Mouse (Mus musculus) layer of hippocampus, postnatal 14 days (tissue): ENCODE measurements around the gene Hdgf. TPM values are rescaled to one million over a fixed set of nuclear protein-coding genes. Genes with fewer than 3 reads are reported as not detected.

Experiments
- DNase-seq, 2 experiments: peaks; one replicate each; pipeline ENCODE4 v3.0.0; 2021 to 2022; ENCODE audit warnings: low spot score in 2 of 2, mixed read lengths in 1 of 2
- total RNA-seq, 2 experiments: library from RNA; stranded (reverse); gene quantifications; 2 replicates each; pipeline ENCODE4 v1.2.3; 2021

The Hdgf gene
- total RNA-seq, 2 experiments from 2014 or later = 119 to 122 TPM

DNA sequence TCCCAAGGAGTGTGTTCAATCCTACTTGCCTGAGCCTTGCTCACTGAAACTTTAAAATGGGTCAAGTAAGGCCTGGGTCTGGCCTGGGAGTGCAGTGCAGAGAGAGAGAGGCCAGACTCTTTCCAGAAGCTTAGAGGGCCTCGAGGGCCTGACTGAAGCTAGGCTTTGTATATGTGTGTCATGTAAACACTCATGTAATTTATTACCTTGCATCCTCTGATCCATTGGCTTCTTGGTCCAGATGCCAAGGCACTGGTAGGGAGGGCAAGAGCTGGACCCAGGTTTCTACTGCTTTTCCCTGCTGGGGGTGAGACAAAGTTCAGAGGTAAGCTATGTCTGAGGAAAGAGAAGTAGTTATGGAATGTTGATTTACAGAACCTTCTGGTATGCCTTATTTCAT is 1.8 kb downstream of the Hdgf start:
- no peak for DNase-seq

DNA sequence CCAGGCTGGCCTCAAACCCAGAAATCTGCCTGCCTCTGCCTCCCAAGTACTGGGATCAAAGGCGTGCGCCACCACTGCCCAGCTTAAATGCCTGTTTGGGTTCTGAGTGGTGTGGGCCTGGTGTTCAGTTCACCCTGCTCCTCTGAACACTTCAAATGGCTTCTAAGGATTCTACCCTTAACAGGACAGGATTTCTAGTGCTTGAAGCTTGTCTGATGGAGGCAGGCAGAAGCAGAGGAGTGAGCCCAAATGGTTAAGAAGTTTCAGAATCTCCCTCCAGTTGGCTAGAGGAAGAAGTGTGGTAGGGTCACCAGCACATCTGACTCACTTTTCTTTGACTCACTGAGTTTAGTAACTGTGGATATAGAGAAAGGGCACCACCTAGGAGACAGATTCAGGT is 3.3 kb downstream of the Hdgf start:
- no peak for DNase-seq

DNA sequence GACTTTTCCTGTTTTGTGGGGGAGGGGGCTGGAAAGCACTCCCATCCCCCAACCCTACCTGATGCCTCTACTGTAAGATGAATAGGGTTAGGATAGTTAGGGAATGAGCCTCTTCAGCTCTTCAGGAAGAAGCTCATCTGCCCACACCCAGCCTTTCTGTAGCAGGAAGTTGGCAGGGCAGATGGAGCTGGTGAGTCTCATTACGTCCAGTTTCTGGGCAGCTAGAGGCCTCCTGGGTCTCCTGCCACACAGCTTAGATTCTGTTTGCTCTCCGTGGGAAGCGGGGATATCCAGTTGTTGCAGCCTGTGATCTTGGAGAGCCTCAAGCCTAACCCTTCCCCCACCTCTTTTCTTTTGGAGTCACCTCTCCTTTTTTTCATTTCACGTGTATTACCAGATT is 3.8 kb downstream of the Hdgf start:
- DNase-seq = no peak

DNA sequence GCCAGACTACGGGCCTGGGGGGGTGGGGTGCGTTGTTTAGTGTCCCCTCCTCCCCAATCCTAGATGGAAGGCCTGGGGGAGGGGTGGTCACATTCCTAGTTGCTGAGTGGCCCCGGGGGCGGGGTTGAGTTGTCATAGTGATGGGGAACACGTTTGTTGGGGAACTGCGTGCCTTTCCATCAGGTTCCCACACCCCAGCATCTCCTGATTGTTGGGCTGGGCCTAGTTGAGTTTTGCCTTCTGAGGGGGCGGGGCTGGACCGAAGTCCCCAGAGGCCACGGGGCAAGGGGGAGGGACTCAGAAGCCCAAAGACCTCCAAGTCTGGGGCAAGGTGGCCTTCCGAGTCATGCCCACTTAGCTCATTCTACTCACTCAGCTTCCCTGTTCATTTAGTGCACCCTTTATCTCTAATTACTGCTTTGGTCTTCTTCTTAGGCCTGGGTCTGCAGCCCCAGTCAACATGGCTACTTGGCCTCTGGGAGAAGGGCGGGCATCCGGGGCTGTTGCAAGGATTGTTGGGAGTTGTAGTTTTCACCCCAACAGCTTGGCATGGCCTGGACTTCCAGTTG is 4.5 kb downstream of the Hdgf start:
- DNase-seq = peak; percentile 47 to 62

DNA sequence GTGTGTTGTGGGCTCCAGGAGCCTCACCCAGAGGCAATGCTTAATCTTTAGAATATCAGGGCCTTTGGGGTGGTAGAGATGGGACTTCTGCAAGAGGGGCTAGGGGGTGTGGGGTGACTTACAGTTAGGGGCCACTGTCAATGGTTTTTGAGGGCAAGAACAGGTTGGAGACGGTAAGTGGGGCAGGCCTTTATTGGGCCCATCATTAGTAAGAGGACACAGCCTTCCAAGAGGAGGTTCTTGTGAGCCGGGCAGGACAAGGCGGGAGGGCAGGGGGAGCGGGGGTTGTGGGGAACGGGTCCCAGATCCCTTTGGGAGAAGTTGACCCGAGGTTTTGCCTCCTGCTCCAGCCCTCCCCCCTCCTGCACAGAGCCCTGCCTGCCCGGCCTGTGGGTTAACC is 7.4 kb downstream of the Hdgf start:
- DNase-seq = no peak

DNA sequence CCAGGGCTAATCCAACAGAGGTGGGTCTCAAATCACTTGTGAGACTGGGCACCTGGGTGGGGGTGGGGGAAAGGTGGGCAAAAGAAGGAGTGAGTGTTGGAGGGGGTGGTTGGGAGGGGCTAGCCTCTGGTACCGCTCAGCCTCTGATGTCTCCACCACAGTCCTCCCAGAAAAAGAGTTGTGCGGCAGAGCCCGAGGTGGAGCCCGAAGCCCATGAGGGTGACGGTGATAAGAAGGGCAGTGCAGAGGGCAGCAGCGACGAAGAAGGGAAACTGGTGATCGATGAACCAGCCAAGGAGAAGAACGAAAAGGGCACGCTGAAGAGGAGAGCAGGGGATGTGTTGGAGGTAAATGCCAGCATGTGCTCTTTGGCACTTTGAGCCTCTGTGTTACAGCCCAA is 7.8 kb downstream of the Hdgf start:
- no peak for DNase-seq

DNA sequence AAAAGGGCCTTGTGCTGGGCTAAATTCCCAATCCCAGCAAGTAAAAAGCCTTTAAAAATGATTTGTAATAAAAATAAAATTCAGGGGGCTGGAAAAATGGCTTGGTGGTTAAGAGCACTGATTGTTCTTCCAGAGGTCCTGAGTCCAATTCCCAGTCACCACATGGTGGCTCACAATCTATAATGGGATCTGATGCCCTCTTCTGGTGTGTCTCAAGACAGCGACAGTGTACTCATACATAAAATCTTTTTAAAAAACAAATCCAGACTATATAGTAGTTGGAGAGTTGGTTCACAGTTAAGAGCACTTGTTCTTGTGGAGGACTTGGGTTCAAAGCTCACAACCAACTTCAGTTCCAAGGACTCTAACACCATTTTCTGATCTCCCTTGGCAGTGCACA is 10.9 kb downstream of the Hdgf start:
- DNase-seq = no peak

DNA sequence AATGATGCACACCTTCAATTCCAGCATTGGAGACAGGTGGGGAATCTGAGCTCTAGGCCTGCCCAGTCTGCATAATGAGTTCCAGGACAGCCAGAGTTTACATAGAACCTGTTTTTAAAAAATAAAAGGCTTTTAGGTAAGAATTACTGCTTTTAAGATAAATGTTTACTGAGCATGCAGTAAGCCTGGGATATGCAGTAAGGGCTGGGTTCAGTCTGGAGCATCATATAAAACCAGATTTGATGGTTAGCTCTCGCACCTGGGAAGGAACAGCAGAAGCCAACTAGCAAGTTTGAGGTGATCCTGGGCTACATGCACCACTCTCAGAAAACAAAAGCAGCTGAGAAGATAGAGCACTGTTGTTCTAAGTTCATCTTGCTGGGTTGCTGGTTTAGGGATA is 12.4 kb downstream of the Hdgf start:
- DNase-seq = no peak

DNA sequence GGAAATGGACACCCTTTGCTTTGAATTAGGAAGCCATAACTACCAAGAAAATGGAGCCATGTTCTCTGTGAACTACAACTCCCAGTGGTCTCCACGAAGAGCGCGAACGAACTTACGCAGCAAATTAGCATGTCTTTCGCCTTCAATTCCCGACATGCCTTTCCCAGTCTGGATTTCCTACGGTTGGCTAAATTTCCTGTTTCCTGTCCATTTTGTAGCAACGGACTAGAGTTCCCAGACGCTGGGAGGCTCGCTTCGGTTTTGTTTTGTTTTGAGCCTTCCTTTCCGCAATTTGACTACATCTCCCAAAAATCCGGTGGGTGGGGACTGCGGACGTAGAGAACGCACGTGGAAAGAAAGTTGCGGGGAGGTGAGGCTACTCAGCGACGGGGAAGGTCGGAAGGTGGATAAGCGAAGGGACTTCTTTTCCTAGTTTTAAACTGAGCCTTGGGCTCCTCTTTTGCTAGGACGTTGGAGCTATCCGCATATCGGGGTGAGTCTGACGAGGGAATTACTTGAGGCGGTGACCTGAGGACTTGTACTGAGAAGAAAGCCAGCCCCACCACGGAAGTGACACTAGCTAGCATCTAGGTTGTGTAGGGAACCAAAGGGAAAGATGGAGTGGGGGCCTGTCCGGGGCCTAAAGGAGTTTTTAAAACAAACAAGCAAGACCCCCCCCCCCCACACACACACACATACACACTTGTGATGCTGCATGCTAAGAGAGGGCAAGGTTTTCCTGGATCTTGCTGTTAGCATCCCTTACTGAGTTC is 13.4 kb downstream of the Hdgf start, which contains the start of gene Mrpl24:
Gene Mrpl24 (plus strand): TSS at position 171 of the 773 bp plus-strand sequence.
- peak; percentile 80 to 96 for DNase-seq

DNA sequence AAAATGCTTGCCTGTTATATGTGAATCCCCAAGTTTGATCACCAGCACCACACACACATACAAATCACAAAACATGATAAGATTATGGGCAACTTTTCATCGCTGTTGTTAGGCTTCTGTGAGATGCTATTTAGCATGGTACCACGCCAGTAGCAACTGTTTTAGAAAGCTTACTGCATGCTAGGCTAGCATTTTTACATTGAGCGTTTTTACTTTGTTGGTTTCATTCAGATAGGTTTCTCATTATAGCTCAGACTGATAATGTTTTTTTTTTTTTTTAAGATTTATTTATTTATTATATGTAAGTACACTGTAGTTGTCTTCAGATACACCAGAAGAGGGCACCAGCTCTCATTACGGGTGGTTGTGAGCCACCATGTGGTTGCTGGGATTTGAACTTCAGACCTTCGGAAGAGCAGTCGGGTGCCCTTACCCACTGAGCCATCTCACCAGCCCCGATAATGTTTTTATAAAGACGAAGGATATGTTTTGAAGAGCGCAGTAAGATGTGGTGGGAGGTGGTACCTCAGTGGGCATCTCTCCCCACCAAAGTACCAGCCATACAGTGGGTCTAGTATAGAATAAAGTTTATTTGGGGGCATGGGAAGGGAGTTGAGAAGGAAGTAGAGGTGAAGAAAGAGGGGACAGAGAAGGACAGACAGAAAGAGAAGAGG is 14.3 kb downstream of the Hdgf start:
- no peak for DNase-seq

DNA sequence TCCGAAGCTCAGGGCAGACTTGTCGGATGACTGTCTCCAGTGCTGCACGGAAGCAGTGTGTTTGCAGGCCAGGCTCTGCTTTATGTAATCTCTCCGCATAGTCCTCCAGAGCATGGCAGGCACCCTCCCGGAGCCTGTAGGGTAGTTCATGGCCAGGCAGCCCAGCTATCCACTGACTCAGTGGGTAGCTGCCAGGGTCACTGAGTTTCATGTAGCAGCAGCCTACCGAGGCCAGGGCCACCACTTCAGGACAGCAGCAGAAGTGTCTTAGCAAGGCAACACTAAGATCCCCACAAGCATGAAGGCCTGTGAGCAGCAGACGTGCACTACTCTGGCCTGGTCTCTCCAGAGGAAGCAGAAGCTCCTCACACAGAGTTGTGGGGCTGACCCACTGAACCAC is 18.9 kb downstream of the Hdgf start:
- no peak for DNase-seq

DNA sequence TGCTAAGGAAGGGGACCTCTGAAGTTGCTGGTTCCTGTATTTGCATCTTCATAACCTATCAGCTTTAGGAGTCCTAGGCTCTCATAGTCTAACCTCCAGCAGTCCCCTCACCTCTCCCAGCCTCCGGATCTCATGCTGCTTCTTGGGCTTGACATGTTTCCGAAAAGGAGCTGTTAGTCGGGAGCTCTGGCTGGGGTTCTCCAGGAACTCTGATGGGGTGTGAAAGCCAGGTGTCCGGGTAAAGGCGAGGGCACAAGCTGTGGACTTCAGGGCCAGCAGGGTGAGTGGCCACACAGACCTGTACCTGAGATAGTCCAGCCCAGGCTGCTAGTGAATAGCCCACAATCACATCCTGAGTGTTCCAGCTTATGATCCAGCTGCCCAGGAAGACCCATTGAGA is 21.3 kb downstream of the Hdgf start:
- no peak for DNase-seq

DNA sequence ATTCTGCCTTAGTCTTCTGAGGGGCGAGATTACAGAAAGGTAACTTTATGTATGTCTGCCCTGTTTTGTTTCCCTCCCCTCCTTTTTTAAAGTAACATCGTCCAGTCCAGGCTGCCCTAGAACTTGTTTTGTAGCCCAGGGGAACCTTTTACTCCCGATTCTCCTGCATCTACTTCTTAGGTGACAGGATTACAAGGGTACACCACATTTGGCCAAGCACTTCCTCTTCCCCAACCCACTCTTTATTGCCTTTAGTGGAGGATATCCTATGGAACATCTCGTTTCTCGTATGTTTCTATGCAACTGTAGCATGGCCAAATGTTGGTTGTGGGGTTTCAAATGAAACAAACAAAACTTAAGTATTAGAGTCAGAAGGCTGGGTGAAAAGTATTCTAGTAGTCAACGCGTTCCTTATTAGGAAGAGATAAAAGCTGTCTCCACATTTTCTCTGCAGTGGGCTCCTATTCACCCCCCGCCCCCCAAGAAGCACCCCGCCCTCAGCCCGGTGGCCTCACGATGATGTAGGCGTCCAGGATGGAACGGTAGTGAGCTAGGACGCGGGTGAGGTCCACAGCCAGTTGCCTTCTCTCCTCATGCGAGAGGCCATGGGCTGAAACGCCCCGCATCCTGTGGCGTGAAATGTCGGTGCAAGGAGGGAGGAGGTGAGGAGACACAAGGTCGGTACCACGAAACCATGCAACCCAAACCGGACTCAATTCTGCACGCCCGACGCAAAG is 23.4 kb downstream of the Hdgf start:
- no peak for DNase-seq

DNA sequence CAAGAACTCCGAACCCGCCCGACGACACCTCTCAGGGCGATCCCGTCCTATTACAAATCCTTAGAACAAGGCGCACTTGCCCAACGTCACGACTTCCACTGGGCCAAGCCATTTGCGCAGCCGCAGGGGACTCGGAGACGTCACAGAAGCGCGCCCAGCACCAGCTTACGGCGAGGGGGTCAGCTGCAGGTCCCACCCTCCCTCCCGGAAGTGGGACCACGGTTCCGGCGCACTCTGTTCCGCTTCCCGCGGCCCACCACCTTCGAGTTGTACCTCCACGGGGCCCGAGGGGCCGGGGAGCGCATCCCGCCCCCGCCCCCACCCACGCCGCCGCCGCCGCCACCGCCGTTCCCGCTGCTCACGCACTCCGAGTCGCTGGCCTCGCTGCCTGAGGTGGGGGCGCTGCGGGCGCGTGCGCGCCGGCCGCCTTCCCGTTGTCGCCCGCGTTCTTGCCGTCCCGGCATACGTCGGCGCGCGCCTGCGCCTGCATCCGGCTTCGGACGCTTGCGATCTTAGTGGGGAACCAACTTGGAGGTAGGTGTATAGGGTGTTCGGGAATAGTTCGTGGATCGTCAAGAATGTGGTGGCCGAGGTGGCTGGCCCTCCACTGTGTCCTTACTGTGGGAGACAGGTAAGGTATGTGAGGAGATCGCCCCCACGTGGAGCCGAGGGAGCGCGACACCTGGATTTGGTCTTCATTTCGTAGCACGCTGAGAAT is 24.1 kb downstream of the Hdgf start, which contains the start of the genes Isg20l2 and Rrnad1:
Gene Isg20l2 (plus strand): TSS at position 237 of the 718 bp plus-strand sequence.
Gene Rrnad1 (minus strand): TSS at position 640 of the 718 bp plus-strand sequence.
- DNase-seq = peak; percentile 97 to 99

DNA sequence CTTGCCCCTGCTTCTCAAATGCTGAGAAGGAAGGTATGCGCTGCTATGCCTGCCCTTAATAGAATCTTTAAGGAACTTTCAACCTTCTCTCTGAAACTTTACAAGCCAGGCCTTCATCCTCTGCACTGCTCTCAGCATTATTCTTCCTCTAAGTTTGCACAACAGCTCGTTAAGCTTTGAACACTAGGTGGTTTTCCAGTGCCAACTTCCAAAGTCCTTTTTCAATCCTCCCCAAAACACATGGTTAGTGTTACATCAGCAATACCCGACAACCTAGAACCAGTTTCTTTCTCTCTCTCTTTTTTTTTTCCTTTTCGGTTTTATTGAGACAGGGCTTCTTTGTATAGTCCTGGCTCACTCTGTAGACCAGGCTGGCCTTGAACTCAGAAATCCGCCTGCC is 27.9 kb downstream of the Hdgf start:
- DNase-seq = no peak

DNA sequence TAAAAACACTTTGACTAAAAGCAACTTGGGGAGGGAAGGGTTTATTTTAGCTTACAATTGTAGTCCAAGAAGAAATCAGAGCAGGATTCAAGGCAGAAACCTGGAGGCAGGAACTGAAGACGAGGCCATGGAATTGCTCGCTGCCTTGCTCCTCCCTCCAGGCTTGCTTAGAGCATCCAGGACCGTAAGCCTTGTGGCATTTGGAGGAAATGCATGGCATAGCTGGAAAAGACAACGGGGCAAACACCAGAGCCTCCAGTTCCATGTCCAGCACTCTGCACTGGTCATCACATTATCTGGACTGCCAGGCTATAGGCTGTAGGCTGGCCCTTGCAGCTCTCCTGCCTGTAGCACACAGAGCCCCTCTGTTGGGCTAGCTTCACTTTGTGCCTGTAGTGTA is 28.4 kb downstream of the Hdgf start:
- DNase-seq = no peak

DNA sequence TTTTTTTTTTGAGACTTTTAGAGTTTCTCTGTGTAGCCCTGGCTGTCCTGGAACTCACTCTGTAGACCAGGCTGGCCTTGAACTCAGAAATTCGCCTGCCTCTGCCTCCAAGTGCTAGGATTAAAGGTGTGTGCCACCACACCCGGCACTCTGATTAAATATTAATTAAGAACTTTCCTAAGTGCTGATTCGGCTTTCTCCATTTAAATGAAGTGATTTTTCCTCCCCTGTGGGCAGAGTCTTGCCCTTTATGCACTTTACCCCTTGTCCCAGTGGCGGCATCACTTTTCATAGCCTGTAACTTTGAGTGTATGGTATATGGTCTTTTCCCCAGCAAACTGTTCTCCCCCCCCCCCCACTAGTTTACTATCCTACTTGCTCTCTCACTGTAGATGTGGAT is 29.1 kb downstream of the Hdgf start:
- DNase-seq = no peak

DNA sequence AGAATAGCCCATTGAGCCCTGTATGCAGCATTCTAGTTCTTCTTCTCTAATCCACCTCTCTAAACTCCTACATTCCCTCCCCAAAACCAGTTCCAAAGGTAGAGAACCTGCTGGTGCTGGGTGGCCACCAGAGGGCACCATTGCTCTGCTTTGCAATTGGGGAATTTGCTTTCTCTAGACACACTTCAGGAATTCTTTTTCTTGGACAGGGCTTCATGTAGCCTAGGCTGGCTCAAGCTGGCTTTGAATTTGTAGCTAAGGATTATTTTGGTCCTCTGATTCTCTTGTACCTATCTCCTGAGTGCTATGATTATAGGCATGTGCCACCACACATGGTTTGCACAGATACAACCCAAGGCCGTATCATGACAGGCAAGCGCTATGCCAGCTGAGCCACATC is 29.7 kb downstream of the Hdgf start:
- peak; percentile 77 to 83 for DNase-seq

DNA sequence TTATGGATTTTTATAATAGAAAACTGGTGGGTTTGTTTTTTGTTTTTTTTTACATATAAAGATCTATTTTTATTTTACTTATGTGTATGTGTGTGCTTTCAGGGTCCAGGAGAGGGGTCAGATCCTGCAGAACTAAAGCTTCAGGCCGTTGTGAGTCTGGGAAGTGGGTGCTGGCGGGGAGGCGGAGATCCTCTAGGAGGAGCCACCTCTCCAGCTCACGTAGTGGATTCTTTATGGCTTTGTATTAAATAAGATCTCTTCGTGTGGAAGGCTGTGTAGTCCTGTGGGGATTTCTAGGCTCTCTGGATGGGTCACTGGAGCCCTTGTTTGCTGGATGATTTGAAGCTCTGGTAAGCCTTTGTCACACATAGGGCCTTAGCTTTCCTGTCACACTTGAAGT is 34.5 kb downstream of the Hdgf start:
- DNase-seq = no peak

DNA sequence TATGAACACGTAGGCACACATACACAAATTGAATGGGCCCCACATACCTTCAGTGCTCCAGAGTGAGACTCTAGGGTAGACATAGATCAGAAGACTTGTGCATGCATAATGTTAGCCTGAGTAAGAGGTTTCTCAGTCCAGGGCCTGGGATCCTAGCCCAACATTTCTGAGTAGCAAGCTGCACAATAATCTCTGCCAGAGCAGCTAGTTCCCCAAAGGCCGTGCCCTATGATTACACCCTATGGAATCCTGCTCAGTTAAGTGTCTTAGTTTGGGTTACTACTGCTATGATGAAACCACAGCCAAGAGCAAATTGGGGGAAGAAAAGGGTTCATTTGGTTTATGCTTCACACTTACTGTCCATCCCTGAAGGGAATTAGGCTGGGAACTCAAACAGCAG is 36.4 kb downstream of the Hdgf start:
- no peak for DNase-seq

DNA sequence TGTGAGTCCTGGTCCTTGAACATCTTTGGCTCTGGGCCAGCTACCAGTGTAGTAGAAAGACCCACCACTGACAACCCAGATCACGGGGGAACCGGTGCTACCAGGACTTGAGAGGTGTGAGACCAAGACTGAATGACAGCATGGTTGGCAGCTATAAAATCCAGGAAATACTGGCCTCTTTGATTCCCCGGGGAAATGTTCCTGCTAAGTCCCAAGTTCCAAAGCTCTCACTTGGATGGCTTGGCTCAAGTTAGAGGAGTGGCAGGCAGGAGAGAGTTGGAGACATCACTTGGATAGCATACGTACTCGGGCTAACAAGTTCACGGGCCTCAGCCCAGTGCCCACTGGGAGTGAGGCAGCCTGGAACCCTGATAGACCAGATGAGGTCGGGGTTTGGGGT is 37.5 kb downstream of the Hdgf start:
- DNase-seq = no peak
